Mouse (Mus musculus): ENCODE measurements at regions not wholly inside any gene's neighbourhood (a gene's known extent, or its start where the extent isn't known, plus 50 kb on each side); places are given as distances from the start of the nearest gene placed in this dataset.

- no peaks in the 10 kb centered on the region for H3K36me3 ChIP-seq (ENCODE audit: control insufficient read depth, insufficient read depth, low read length)
- no peak overlapping the region for H3K27ac ChIP-seq (ENCODE audit: control insufficient read depth, insufficient read depth, low read depth, low read length)
- TF ChIP-seq POLR2A (IDR thresholded peaks at IDR 0.05; ENCODE audit: control insufficient read depth, low read depth, low read length) (no peak), CTCF (IDR thresholded peaks at IDR 0.05; ENCODE audit: control insufficient read depth, insufficient read depth, insufficient replicate concordance, low read depth, low read length) (no peak)
- H3K4me1 ChIP-seq (ENCODE audit: control insufficient read depth, insufficient read depth, low read length), result no peaks in the 10 kb centered on the region
- no peaks in the 10 kb centered on the region for H3K27me3 ChIP-seq (ENCODE audit: control insufficient read depth, insufficient read depth, low read length)
- no peak overlapping the region for H3K4me3 ChIP-seq (ENCODE audit: control insufficient read depth, low read depth, low read length)
Observed at GRCm38 (mm10) chr9:87897336-87897735, 166.3 kb upstream of the Tbx18 start.

DNA sequence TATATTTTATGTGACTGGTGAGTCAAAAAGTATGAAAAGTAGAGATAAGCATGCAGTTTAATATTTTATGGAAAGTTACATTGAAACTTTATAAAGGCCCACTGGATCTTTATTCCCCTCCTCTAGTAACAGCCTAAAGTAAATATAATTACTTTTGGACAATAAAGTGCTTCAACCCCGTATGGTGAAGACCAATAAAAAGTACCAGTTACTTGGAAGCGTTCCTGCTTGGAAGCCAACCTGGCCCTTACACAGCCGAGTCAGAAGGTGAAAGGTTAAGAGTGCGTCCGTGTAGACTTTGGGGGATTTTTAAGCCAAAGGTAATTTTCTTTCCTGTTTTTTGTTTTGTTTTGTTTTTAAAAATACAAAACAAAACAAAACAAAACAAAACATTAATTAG is 168.3 kb upstream of the Tbx18 start:
- Histone ChIP-seq H3K27me3 (ENCODE audit: control insufficient read depth, insufficient read depth, low read length) (no peaks in the 10 kb centered on the region), H3K27ac (ENCODE audit: control insufficient read depth, insufficient read depth, low read depth, low read length) (no peak overlapping the region), H3K4me3 (ENCODE audit: control insufficient read depth, low read depth, low read length) (no peak overlapping the region), H3K4me1 (ENCODE audit: control insufficient read depth, insufficient read depth, low read length) (no peaks in the 10 kb centered on the region), H3K36me3 (ENCODE audit: control insufficient read depth, insufficient read depth, low read length) (no peaks in the 10 kb centered on the region)
- TF ChIP-seq POLR2A (IDR thresholded peaks at IDR 0.05; ENCODE audit: control insufficient read depth, low read depth, low read length), result no peak
- no peak for TF ChIP-seq CTCF (IDR thresholded peaks at IDR 0.05; ENCODE audit: control insufficient read depth, insufficient read depth, insufficient replicate concordance, low read depth, low read length)

DNA sequence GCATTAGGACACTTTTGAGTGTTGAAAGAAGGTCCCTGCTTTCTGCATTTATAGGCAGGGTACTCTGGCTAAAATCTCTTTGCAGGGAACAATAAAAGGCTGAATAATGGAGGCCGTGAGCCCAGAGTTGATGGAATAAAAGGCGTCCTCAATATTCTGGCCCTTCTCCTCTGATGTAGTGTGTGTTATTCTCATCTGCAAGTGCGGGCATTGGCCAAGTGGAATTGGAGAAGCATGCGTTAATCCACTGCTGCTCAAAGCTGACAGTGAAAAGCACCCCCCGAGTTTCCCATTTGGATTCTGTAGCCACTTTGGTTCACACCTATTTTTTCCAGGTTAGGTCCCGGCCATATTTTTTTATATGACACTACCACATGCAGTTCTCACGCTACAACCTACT is 168.7 kb upstream of the Tbx18 start:
- Histone ChIP-seq H3K27ac (ENCODE audit: control insufficient read depth, insufficient read depth, low read depth, low read length) (no peak overlapping the region), H3K36me3 (ENCODE audit: control insufficient read depth, insufficient read depth, low read length) (no peaks in the 10 kb centered on the region), H3K27me3 (ENCODE audit: control insufficient read depth, insufficient read depth, low read length) (no peaks in the 10 kb centered on the region), H3K4me1 (ENCODE audit: control insufficient read depth, insufficient read depth, low read length) (no peaks in the 10 kb centered on the region), H3K4me3 (ENCODE audit: control insufficient read depth, low read depth, low read length) (no peak overlapping the region)
- TF ChIP-seq CTCF (IDR thresholded peaks at IDR 0.05; ENCODE audit: control insufficient read depth, insufficient read depth, insufficient replicate concordance, low read depth, low read length) (no peak), POLR2A (IDR thresholded peaks at IDR 0.05; ENCODE audit: control insufficient read depth, low read depth, low read length) (no peak)

- TF ChIP-seq POLR2A (IDR thresholded peaks at IDR 0.05; ENCODE audit: control insufficient read depth, low read depth, low read length) (no peak), CTCF (IDR thresholded peaks at IDR 0.05; ENCODE audit: control insufficient read depth, insufficient read depth, insufficient replicate concordance, low read depth, low read length) (no peak)
- no peak overlapping the region for H3K4me3 ChIP-seq (ENCODE audit: control insufficient read depth, low read depth, low read length)
- H3K4me1 ChIP-seq (ENCODE audit: control insufficient read depth, insufficient read depth, low read length), result no peaks in the 10 kb centered on the region
- H3K27me3 ChIP-seq (ENCODE audit: control insufficient read depth, insufficient read depth, low read length), result no peaks in the 10 kb centered on the region
- H3K36me3 ChIP-seq (ENCODE audit: control insufficient read depth, insufficient read depth, low read length), result no peaks in the 10 kb centered on the region
- no peak overlapping the region for H3K27ac ChIP-seq (ENCODE audit: control insufficient read depth, insufficient read depth, low read depth, low read length)
Observed at GRCm38 (mm10) chr9:87921291-87921690, 190.2 kb upstream of the Tbx18 start.

GRCm38 (mm10) chr9:87925151-87925550 is 194.1 kb upstream of the Tbx18 start:
- Histone ChIP-seq H3K27ac (ENCODE audit: control insufficient read depth, insufficient read depth, low read depth, low read length) (no peak overlapping the region), H3K27me3 (ENCODE audit: control insufficient read depth, insufficient read depth, low read length) (no peaks in the 10 kb centered on the region), H3K4me1 (ENCODE audit: control insufficient read depth, insufficient read depth, low read length) (no peaks in the 10 kb centered on the region), H3K4me3 (ENCODE audit: control insufficient read depth, low read depth, low read length) (no peak overlapping the region), H3K36me3 (ENCODE audit: control insufficient read depth, insufficient read depth, low read length) (no peaks in the 10 kb centered on the region)
- TF ChIP-seq CTCF (IDR thresholded peaks at IDR 0.05; ENCODE audit: control insufficient read depth, insufficient read depth, insufficient replicate concordance, low read depth, low read length) (no peak), POLR2A (IDR thresholded peaks at IDR 0.05; ENCODE audit: control insufficient read depth, low read depth, low read length) (no peak)

DNA sequence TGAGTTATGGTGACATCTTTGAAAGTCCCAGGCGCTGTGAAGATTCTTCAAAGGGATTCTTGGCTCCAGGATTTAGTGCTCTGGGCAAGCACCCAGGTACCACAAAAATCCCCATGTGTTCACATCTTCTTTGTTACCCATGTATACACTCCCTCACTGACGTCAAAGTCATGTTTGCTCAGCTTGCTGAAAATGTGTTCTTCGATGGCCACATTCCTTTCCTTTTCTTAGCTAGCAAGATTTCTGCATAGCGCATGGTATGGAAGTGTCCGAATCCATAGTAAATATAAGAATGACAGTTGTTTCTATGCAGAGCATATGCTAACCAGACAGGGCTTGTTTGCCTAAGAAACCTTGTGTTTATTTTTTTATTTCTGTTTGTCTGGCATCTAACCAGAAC is 202.2 kb upstream of the Tbx18 start:
- Histone ChIP-seq H3K27ac (ENCODE audit: control insufficient read depth, insufficient read depth, low read depth, low read length) (no peak overlapping the region), H3K4me1 (ENCODE audit: control insufficient read depth, insufficient read depth, low read length) (no peaks in the 10 kb centered on the region), H3K27me3 (ENCODE audit: control insufficient read depth, insufficient read depth, low read length) (no peaks in the 10 kb centered on the region), H3K36me3 (ENCODE audit: control insufficient read depth, insufficient read depth, low read length) (no peaks in the 10 kb centered on the region), H3K4me3 (ENCODE audit: control insufficient read depth, low read depth, low read length) (no peak overlapping the region)
- TF ChIP-seq POLR2A (IDR thresholded peaks at IDR 0.05; ENCODE audit: control insufficient read depth, low read depth, low read length), result no peak
- TF ChIP-seq CTCF (IDR thresholded peaks at IDR 0.05; ENCODE audit: control insufficient read depth, insufficient read depth, insufficient replicate concordance, low read depth, low read length), result no peak

DNA sequence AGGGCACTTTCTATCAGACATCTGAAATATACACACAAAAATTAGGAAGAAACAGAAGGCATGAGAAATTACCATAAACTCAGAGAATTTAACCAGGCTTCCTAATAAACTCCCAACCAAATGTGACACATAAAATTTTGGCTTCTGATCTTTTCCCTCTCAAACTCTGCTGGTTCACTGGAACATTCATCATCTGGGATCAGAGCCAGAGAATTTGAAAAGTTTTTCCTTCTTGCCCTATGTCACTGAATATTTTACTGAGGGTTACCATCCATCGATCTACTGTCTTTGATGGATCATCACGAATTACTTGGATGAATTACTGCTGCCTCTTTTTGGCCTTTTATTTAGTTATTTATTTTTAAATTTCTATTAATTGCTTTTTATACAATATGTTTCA is 221.4 kb upstream of the Tbx18 start:
- no peaks in the 10 kb centered on the region for H3K36me3 ChIP-seq (ENCODE audit: control insufficient read depth, insufficient read depth, low read length)
- no peak overlapping the region for H3K4me3 ChIP-seq (ENCODE audit: control insufficient read depth, low read depth, low read length)
- H3K27me3 ChIP-seq (ENCODE audit: control insufficient read depth, insufficient read depth, low read length), result no peaks in the 10 kb centered on the region
- no peak overlapping the region for H3K27ac ChIP-seq (ENCODE audit: control insufficient read depth, insufficient read depth, low read depth, low read length)
- no peaks in the 10 kb centered on the region for H3K4me1 ChIP-seq (ENCODE audit: control insufficient read depth, insufficient read depth, low read length)
- TF ChIP-seq POLR2A (IDR thresholded peaks at IDR 0.05; ENCODE audit: control insufficient read depth, low read depth, low read length) (no peak), CTCF (IDR thresholded peaks at IDR 0.05; ENCODE audit: control insufficient read depth, insufficient read depth, insufficient replicate concordance, low read depth, low read length) (no peak)

DNA sequence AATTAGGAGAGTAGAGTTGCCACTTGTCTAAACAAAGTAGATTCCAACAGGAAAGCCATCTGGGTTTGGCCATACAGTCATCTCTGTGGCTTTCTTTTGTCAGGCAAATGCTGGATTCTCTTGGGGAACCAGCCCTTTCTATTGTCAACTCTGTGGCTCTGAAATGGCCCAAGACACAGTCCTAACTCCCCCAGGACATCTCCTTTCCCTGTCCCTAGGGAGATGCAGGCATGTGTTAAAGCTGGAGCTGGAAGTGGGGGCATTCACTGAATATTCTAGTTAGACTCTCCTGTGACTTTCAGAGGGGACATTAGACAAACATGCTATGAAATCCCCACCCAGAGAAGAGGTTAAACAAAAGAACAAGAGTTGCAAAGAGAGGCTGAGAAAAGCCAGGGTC is 223.9 kb upstream of the Tbx18 start:
- no peak for TF ChIP-seq CTCF (IDR thresholded peaks at IDR 0.05; ENCODE audit: control insufficient read depth, insufficient read depth, insufficient replicate concordance, low read depth, low read length)
- no peak for TF ChIP-seq POLR2A (IDR thresholded peaks at IDR 0.05; ENCODE audit: control insufficient read depth, low read depth, low read length)
- Histone ChIP-seq H3K27me3 (ENCODE audit: control insufficient read depth, insufficient read depth, low read length) (no peaks in the 10 kb centered on the region), H3K36me3 (ENCODE audit: control insufficient read depth, insufficient read depth, low read length) (no peaks in the 10 kb centered on the region), H3K4me3 (ENCODE audit: control insufficient read depth, low read depth, low read length) (no peak overlapping the region), H3K27ac (ENCODE audit: control insufficient read depth, insufficient read depth, low read depth, low read length) (no peak overlapping the region), H3K4me1 (ENCODE audit: control insufficient read depth, insufficient read depth, low read length) (no peaks in the 10 kb centered on the region)
